In genomic region chr3:146901729-146902128, GRCm38 (mm10) we compare ENCODE assay signal across 24 mouse cellular contexts. TPM values are rescaled to one million over a fixed set of nuclear protein-coding genes. Genes with fewer than 3 reads are reported as not detected.
DNase-seq lines count a peak whose midpoint lies in the region; ATAC-seq and TF ChIP-seq lines count a peak whose summit lies in the region.
"Had no signal": no experiment of that assay in that cellular context is flagged by ENCODE, and none has a peak within 500 bp of the region (broad histone marks: within the 10 kb centered on the region; RNA-seq: fewer than 3 reads in every experiment).

No protein-coding gene starts in this region.

- H3K36me3 ChIP-seq in forebrain, postnatal 0 days (ENCODE audit: insufficient read depth): 0 out of 2 replicates have a peak, but pooled peaks cover 3% of the 10 kb centered on the region
- peaks cover 4% of the 10 kb centered on the region for H3K36me3 ChIP-seq in forebrain, embryonic 16.5 days (ENCODE audit: control insufficient read depth, insufficient read depth)
- no peaks in the 10 kb centered on the region for H3K36me3 ChIP-seq in hindbrain, postnatal 0 days (ENCODE audit: insufficient read depth, low read length)
- H3K36me3 ChIP-seq in hindbrain, embryonic 12.5 days: no peaks in the 10 kb centered on the region
- H3K36me3 ChIP-seq: embryonic facial prominence, embryonic 15.5 days; forebrain, embryonic 10.5 days; heart, embryonic 10.5 days; intestine, embryonic 15.5 days had no signal

- ATAC-seq in forebrain, postnatal 0 days: peak; percentile 50
- no peak for ATAC-seq in forebrain, embryonic 16.5 days
- no peak for ATAC-seq in hindbrain, postnatal 0 days
- ATAC-seq in hindbrain, embryonic 12.5 days (ENCODE audit: low FRiP score): no peak
- ATAC-seq: activated CD4-positive, CD25-positive, alpha-beta regulatory T cell, adult 4 months; intestine, embryonic 15.5 days; Patski had no signal

- no peak for TF ChIP-seq CTCF in forebrain, postnatal 0 days (IDR thresholded peaks at IDR 0.05; ENCODE audit: low read depth)
- TF ChIP-seq CTCF in hindbrain, postnatal 0 days (IDR thresholded peaks at IDR 0.05; ENCODE audit: low read depth): no peak

- DNase-seq in forebrain, postnatal 0 days: no peak
- peak; percentile 45 for DNase-seq in hindbrain, postnatal 0 days (ENCODE audit: low spot score)
- peak; percentile 21 for DNase-seq in NIH3T3 (ENCODE audit: low read depth)
- peak; percentile 8 for DNase-seq in brain, embryonic 18.5 days (ENCODE audit: low read depth, low spot score)
- no peak for DNase-seq in kidney, postnatal 36 days
- DNase-seq: adrenal gland, postnatal 14 days; cerebellum, adult 11 months; cerebellum, adult 8-10 months; cerebellum, postnatal 14 days; embryo, embryonic 11 days; gastrocnemius, postnatal 10 days; heart, adult 18-20 months; heart, postnatal 10 days; heart, postnatal 4 days had no signal

- no peak overlapping the region for H3K27ac ChIP-seq in forebrain, postnatal 0 days (ENCODE audit: low read depth, low read length)
- H3K27ac ChIP-seq in forebrain, embryonic 16.5 days (ENCODE audit: low read length): no peak overlapping the region
- H3K27ac ChIP-seq in hindbrain, postnatal 0 days: no peak overlapping the region
- H3K27ac ChIP-seq in hindbrain, embryonic 12.5 days: no peak overlapping the region
- H3K27ac ChIP-seq: embryonic facial prominence, embryonic 15.5 days; forebrain, embryonic 10.5 days; heart, embryonic 10.5 days; intestine, embryonic 15.5 days had no signal

- no peaks in the 10 kb centered on the region for H3K4me1 ChIP-seq in forebrain, postnatal 0 days (ENCODE audit: insufficient read depth)
- no peaks in the 10 kb centered on the region for H3K4me1 ChIP-seq in forebrain, embryonic 16.5 days (replicated peaks; ENCODE audit: control insufficient read depth, insufficient read depth, low read length)
- H3K4me1 ChIP-seq in hindbrain, postnatal 0 days (ENCODE audit: insufficient read depth, low read length): no peaks in the 10 kb centered on the region
- no peaks in the 10 kb centered on the region for H3K4me1 ChIP-seq in hindbrain, embryonic 12.5 days
- H3K4me1 ChIP-seq: embryonic facial prominence, embryonic 15.5 days; heart, embryonic 10.5 days; intestine, embryonic 15.5 days had no signal

- H3K9ac ChIP-seq in forebrain, postnatal 0 days: no peak overlapping the region
- no peak overlapping the region for H3K9ac ChIP-seq in forebrain, embryonic 16.5 days (replicated peaks; ENCODE audit: low read depth, low read length)
- H3K9ac ChIP-seq in hindbrain, postnatal 0 days (replicated peaks; ENCODE audit: low read length): no peak overlapping the region
- no peak overlapping the region for H3K9ac ChIP-seq in hindbrain, embryonic 12.5 days
- H3K9ac ChIP-seq: embryonic facial prominence, embryonic 15.5 days; intestine, embryonic 15.5 days had no signal

- no peak overlapping the region for H3K4me2 ChIP-seq in forebrain, postnatal 0 days (ENCODE audit: low read depth)
- no peak overlapping the region for H3K4me2 ChIP-seq in forebrain, embryonic 16.5 days (ENCODE audit: low read length)
- no peak overlapping the region for H3K4me2 ChIP-seq in hindbrain, postnatal 0 days (ENCODE audit: low read depth, low read length)
- H3K4me2 ChIP-seq in hindbrain, embryonic 12.5 days (replicated peaks): no peak overlapping the region
- H3K4me2 ChIP-seq: embryonic facial prominence, embryonic 15.5 days; intestine, embryonic 15.5 days had no signal

- H3K27me3 ChIP-seq in forebrain, postnatal 0 days (ENCODE audit: insufficient read depth, low read length): no peaks in the 10 kb centered on the region
- H3K27me3 ChIP-seq in forebrain, embryonic 16.5 days (replicated peaks; ENCODE audit: control insufficient read depth, insufficient read depth, low read length): no peaks in the 10 kb centered on the region
- H3K27me3 ChIP-seq in hindbrain, postnatal 0 days (ENCODE audit: insufficient read depth, low read length): no peaks in the 10 kb centered on the region
- no peaks in the 10 kb centered on the region for H3K27me3 ChIP-seq in hindbrain, embryonic 12.5 days
- H3K27me3 ChIP-seq: embryonic facial prominence, embryonic 15.5 days; intestine, embryonic 15.5 days; Patski had no signal

- no peak overlapping the region for H3K4me3 ChIP-seq in forebrain, postnatal 0 days (ENCODE audit: low read depth, low read length)
- no peak overlapping the region for H3K4me3 ChIP-seq in forebrain, embryonic 16.5 days (replicated peaks; ENCODE audit: low read length)
- H3K4me3 ChIP-seq in hindbrain, postnatal 0 days (ENCODE audit: low read length): no peak overlapping the region
- H3K4me3 ChIP-seq in hindbrain, embryonic 12.5 days: no peak overlapping the region
- H3K4me3 ChIP-seq: embryonic facial prominence, embryonic 15.5 days; erythroblast, embryonic 14.5 days; forebrain, embryonic 10.5 days; heart, embryonic 10.5 days; intestine, embryonic 15.5 days had no signal

- no peaks in the 10 kb centered on the region for H3K9me3 ChIP-seq in forebrain, postnatal 0 days (ENCODE audit: low read length)
- H3K9me3 ChIP-seq in forebrain, embryonic 16.5 days (ENCODE audit: control insufficient read depth, low read length): no peaks in the 10 kb centered on the region
- H3K9me3 ChIP-seq in hindbrain, postnatal 0 days (ENCODE audit: low read length): no peaks in the 10 kb centered on the region
- no peaks in the 10 kb centered on the region for H3K9me3 ChIP-seq in hindbrain, embryonic 12.5 days (replicated peaks)
- H3K9me3 ChIP-seq: embryonic facial prominence, embryonic 15.5 days; forebrain, embryonic 10.5 days; heart, embryonic 10.5 days; intestine, embryonic 15.5 days had no signal

- WGBS in forebrain, postnatal 0 days: 29% methylated on average over 4 of the region's 4 CpGs
- 32% methylated on average over 4 of the region's 4 CpGs for WGBS in forebrain, embryonic 16.5 days
- WGBS in hindbrain, postnatal 0 days: 41% methylated on average over 4 of the region's 4 CpGs
- WGBS in hindbrain, embryonic 12.5 days: 59% methylated on average over 4 of the region's 4 CpGs

RNA-seq across cellular contexts. Expression of gene Ttll7, which starts 49.6 kb away (rescaled TPM):
- total RNA-seq in forebrain, postnatal 0 days (2014; rRNA removed): 23.5 and 33.7 TPM in 2 replicates
- polyA plus RNA-seq in forebrain, postnatal 0 days (2015; fragmentation: Nextera tagmentation; extraction: Ambion mirVana): 6.6 and 7.5 TPM in 2 replicates
- polyA plus RNA-seq in forebrain, embryonic 16.5 days (2015; fragmentation: Nextera tagmentation; extraction: Ambion mirVana): 7.3 and 8.4 TPM in 2 replicates
- 20.4 and 23.9 TPM in 2 replicates for total RNA-seq in hindbrain, postnatal 0 days (2014; rRNA removed)
- 7.9 and 8.6 TPM in 2 replicates for polyA plus RNA-seq in hindbrain, postnatal 0 days (2015; fragmentation: Nextera tagmentation; extraction: Ambion mirVana)
- polyA plus RNA-seq in hindbrain, embryonic 12.5 days (2016; fragmentation: Nextera tagmentation; extraction: Ambion mirVana): 9.7 and 9.8 TPM in 2 replicates
- total RNA-seq: MEL had no signal
- polyA plus RNA-seq: activated CD4-positive, CD25-positive, alpha-beta regulatory T cell, adult 4 months; erythroblast, embryonic 14.5 days had no signal

Comparison
In these comparisons a context has a peak if more than half of its experiments do, and no peak if none do; other contexts are left out.
1. DNase-seq: peak in hindbrain, postnatal 0 days (single experiment), NIH3T3 (single experiment) and brain, embryonic 18.5 days (single experiment); none in forebrain, postnatal 0 days (single experiment) and kidney, postnatal 36 days (0 of 2).